Mouse (Mus musculus) liver, embryonic 14.5 days (tissue): Measurements from ENCODE around the gene Rps19.
"Not testable (repeated sequence)": the region's sequence is repeated elsewhere in the genome, so short reads cannot be mapped to it uniquely, and the experiment has no call there.

Source experiments
- CTCF ChIP-seq: IDR thresholded peaks from 2 replicates; pipeline ENCODE4 v1.5.1; 2016; ENCODE audit warnings: antibody characterized with exemption, low read depth, control low read depth
- EP300 ChIP-seq: IDR thresholded peaks from 2 replicates; pipeline ENCODE4 v1.6.1; 2016; ENCODE audit warnings: antibody characterized with exemption, low read depth

- not testable (repeated sequence) for TF ChIP-seq CTCF, EP300
These were observed 37.6 kb upstream of the Rps19 start for GRCm38 (mm10) chr7:24846576-24846975.
